Mouse (Mus musculus): ENCODE data around the gene Ostf1. TPM values are rescaled to one million over a fixed set of nuclear protein-coding genes. Genes with fewer than 3 reads are reported as not detected.
A peak's percentile ranks its signal among the peaks of the same experiment; 100 is the strongest.
"Not testable (repeated sequence)": the region's sequence is repeated elsewhere in the genome, so short reads cannot be mapped to it uniquely, and the experiment has no call there.

Ostf1 gene
- total RNA-seq, 4 experiments from 2014 or later = 23.5 to 35.8 (median 27.8) TPM

DNA sequence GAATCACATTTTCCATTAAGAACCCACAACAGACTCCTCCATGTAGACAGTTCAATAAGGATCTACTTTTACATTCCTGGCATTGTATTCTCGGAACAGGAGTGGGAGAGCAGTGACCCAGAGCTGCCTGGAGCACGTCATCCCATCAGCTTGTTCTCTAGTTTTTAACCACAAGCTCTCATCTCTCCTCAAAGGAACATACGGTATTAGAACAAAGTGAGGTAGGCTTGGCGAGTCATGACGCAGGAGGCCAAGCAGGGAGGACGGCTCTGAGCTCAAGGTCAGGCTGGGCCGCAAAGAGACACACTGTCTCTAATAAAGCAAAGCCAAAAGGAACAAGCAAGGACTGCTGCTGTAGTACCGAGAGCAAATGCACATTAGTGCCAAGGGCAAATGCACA lies 32.6 kb downstream of the Ostf1 start:
- no peak for DNase-seq (ENCODE audit: low spot score in 2 of 2)

DNA sequence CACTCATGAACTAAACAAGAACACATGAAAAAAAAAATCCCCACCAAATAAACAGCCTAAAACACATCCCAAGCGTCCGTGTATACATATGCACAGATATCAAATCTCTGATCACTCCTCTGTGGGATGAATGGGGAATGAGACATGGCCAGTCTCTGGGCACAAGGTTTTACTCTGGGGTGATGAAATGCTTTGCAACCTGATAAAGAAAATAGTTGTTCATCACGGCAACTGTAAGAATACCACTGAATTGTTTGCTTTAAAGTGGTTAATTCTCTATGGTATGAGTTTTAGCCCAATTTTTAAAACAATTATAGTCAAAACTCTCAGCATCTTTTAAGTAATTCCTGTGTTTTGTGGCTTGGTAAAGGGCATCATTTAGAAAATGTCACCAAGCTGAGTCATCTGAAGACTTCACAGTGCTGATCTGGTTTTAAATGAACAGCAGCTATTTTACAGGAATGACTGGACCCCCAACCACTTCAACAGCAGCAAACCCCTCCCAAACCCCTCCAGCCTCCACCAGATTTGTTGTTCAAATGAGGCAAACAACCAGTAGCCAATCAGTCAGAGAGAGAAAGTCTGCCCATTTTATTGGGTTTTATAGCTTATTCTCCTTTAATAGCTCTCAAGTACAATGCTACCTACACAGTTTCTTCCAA lies 33.2 kb downstream of the Ostf1 start:
- no peak for DNase-seq (ENCODE audit: low spot score in 2 of 2)

DNA sequence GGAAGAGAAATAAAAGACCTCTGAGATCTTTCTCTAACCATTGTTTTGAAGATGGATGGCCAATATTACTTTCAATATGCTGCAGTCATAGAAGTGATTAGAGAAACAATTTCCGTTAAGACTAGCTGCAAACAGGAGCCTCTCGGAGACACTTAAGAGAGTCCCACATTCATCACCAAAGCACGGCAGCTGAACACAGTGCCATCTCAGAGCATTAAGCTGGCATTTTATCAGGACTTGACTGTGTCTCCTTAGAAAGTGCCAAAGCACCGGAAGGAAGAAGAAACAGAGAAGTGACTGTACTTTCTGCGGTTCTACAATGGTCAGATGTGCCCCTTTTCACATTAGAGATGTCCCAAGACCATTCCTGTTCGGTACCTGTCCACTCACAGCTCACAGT lies 33.9 kb downstream of the Ostf1 start:
- DNase-seq (ENCODE audit: low spot score in 2 of 2) = no peak

DNA sequence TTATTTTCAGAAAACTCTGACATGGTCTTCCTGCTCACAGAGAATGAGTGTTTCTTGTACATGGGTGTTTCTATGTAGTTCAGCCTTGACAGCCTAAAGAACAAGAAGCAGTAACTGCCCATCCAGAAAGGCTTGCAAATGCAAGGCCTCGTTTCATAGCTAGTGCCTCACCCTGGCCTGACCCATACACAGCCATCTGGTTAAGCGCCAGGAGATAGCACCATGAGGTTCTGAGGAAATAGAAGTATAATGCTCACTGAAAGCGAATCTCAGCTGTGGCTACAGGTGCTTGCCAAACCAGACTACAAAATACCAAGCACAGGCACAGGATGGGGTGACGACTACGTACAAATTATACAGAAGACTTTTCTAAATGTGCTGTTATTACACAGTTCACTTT lies 34.7 kb downstream of the Ostf1 start:
- DNase-seq (ENCODE audit: low spot score in 2 of 2) = no peak

DNA sequence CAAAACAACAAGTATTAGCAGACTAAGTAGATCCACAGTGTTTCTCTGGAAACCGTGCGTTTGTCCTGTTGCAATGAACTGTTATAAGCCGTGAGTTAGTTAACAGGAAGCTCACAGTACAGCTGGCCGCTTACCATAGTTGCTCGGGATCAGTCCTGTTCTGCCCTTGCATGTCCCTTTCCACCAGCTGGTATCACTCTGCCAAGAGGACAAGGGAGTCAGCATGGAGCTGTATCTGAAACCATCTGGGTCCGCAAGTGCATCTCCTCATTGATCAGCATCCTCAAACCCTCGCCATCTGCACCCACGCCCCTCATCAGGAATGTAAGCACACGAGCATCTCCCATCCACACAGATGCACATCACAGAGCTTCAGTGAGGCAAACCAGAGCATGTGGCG lies 37.9 kb downstream of the Ostf1 start:
- peak; percentile 16 to 37 for DNase-seq (ENCODE audit: low spot score in 2 of 2)

DNA sequence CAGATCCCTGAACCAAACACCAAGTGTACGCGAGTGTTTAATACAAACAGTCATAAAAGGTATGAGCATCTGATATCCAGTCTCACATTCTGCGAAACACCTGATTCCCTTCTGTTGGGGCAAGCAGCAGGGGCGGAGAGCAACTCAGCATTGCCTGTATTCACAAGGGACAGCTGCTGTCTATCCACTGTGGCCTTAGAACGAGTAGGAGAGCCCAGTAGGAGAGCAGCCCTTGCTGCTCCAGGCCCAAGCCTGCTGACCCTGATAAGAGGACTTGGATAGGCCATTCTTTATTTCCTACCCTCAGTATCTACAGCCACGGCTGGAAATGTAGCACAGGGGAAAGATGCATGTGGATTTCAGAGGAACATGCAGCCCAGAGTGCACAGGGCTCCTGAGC lies 38.7 kb downstream of the Ostf1 start:
- DNase-seq (ENCODE audit: low spot score in 2 of 2) = no peak

DNA sequence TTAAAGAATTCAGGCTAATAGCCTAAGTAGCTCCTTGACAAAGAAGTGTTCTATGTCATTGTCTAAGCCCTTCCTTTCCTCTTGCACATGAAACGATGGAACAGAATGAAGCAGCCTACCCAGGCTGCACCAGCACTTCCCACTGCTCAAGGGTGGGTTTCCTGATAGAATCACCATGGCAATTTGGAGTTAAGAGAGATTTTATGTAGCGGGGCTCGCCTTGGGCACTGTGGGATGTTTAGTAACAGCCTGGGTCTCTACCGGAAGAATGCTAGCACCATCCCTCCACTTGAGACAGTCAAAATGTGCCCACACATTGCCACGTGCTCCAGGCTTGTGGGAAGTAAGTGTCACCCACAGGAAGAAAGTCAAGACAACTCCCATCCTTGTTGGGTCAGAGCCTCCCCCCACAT lies 40.7 kb downstream of the Ostf1 start:
- DNase-seq (ENCODE audit: low spot score in 2 of 2) = no peak

DNA sequence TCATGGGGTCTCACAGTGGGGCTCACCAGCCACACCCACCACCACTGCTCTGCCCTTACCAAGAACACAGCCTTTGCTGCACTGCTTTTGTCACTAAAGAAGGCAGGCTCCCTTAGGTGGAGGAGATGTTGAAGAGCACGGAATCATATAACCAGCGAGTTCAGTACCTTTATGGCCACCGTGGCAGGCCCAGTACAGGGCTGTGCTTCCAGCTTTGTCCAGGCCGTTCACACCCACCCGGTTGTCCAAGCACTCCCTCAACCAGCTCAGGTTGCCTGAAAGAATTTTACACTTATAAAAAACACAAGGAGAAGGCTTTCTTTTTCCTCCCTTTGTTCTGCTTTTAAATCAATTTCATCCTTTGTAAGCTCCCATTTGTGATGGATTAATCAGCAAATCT lies 41.4 kb downstream of the Ostf1 start:
- DNase-seq (ENCODE audit: low spot score in 2 of 2) = no peak

DNA sequence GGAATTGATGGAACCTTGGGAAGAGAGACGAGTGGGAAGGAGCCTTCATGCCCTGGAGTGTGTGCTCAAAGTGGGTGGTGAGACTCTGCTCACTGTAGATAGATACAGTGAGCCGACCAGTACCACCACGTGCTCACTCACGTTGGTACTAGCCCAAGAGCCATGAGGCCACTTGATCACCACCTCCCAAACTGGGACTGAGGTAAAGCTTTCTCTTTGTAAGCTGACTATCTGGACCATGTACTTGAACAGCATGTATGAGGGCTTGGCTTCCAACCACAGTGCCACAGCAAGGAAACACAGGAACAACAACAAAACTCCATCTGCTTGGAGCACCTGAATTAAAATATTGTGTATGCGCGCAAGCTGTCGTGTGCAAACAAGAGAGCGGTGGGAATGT lies 42.3 kb downstream of the Ostf1 start:
- no peak for DNase-seq (ENCODE audit: low spot score in 2 of 2)

DNA sequence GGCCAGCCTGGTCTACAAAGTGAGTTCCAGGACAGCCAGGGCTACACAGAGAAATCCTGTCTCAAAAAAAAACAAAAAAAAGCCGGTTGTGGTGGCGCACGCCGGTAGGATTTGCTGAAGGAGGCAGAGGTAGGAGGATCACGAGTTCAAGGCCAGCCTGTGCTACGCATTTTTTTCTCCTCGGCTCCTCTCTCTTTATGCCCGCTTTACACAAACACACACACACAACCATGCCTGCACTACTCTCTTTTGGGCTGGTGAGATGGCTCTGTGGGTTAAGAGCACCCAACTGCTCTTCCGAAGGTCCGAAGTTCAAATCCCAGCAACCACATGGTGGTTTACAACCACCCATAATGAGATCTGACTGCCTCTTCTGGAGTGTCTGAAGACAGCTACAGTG lies 42.8 kb downstream of the Ostf1 start:
- DNase-seq (ENCODE audit: low spot score in 2 of 2) = not testable (repeated sequence)

DNA sequence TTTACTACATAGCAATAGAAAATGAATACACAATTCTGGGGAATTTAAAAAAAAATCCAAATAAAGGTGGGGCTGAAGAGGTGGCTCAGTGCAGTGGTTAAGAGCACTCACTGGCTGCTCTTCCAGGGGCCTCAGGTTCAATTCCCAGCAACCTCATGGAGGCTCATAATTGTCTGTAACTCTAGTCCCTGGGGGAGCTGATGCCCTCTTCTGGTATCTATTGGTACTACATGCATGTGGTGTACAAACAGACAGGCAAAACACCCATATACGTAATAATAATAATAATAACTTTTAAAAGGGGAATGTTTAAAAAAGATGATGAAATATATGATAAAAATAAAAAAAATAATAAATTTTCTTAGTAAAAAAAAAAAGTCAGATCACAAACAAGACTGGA lies 43.4 kb downstream of the Ostf1 start:
- DNase-seq (ENCODE audit: low spot score in 2 of 2) = no peak

DNA sequence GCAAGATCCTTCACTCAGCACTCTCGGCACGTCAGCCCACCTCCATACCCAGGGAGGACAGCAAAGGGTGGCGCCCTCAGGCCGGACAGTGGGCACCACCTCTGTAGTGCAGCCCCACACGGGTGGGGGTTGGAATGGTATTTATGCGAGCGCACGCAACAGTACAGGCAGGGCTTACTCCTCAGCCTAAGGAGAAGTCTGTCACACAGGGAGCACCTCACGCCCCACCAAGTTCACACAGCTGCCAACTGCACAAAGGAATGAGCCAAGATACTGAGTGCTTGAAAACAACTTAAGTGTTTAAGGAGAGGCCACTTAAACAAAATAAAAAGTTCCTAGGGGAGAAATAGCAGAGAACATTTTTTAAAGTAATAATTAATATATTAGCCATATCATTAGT lies 44.5 kb downstream of the Ostf1 start:
- no peak for DNase-seq (ENCODE audit: low spot score in 2 of 2)

DNA sequence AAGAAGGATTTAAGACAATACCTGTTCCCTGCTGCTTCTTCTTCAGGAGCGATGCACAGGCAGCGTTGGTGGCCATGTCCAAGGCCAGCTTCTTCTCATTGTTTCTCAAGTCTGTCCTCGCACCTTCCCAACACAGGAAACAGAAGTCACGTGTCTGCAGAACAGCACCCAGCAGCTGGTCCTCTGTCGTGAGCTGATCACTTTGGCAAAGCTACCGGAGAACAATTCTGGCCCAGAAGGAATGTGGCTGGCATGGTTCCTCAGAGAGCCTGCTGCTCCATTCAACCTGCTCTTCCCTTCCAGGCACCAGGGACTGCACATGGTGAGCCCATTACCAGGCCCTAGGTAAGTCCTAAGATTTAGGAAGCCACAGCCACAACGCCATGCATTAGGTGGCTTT lies 47.0 kb downstream of the Ostf1 start:
- DNase-seq (ENCODE audit: low spot score in 2 of 2) = no peak

DNA sequence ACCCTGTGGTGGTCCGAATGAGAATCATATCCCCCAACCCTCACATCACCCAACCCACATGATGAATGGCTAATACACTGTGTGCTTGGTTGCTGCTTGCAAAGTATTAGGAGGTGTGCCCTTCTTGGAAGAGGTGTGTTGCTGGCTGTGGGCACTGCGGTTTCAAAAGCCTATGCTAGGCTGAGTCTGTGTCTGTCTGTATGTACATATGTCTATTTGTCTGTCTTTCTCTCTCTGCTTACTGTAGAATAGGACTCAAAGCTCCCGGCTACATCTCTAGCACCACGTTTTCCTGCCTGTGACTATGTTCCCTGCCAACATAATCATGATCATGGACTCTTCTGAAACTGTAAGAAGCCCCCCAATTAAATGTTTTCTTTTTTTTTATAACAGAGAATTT lies 47.9 kb downstream of the Ostf1 start:
- DNase-seq (ENCODE audit: low spot score in 2 of 2) = no peak

DNA sequence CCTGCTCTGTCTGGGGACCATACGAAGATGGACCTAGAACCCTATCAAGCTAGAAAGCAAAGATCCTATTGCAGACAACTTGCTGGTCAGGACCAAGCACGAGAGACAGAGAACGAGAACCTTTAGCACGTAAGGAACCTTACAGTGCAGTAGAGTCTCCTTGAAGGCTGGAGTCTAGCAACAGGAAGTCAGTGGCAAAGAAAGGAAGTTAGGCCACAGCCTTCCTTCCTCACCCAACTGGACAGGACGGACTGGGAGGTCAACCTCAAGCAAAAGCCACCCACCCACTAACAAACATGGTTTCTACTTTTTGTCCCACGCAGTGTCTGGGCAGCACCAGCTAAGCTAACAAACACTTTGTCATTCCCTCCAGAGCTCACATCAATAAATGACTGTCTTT lies 48.7 kb downstream of the Ostf1 start:
- no peak for DNase-seq (ENCODE audit: low spot score in 2 of 2)

DNA sequence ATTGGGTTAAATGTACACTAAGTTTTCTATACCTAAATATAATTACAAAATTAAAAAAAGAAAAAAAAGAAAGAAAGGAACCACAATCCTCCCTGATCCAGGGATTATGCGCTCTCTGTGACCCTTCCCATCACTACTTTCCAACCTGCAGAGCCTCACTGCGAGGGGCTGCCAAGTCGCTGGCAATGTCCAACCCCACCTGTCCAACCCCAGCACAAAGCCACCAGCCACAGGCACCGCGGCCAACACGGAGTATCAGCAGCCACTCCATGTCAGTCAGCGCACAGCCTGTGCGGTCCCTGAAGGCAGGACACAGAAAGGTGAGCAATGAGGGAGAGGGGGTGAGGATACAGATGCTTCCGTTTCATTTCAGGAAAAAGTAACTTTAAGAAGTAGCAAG lies 49.4 kb downstream of the Ostf1 start:
- DNase-seq (ENCODE audit: low spot score in 2 of 2) = no peak

DNA sequence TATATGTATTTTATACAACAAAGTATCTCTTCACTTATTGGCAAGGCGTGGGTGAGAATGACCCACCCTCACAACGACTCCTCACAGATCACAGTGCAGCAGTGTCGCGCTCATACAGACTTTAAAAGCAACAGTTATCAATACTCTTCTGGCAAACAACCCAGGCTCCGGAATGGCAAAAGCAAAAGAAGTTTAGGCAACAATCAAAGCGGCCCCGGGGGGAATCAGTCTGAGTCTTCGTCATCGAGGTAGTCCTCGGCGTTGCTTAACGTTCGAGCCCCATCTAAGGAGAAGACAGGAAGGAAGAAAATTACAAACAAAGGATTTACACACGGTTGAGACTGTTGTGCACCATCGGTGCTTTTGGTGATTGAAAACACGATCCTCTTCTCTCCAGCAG lies 50.6 kb downstream of the Ostf1 start:
- DNase-seq (ENCODE audit: low spot score in 2 of 2) = no peak

DNA sequence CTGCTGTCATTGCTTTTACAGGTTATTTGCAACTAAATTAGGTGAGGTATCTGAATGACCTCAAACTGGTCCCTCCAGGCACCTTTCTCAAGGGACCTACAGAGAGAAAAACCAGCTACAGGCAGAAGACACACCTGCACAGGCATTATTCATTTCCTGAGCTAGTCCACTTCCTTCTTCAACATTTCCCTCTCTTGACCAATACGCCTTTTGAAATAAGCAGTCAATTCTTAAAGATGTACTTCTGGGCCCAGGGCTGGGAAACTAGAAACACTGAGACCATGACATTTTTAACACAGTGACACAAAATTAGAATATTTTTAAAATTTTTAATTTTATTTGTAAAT lies 52.6 kb downstream of the Ostf1 start:
- DNase-seq (ENCODE audit: low spot score in 2 of 2) = no peak

DNA sequence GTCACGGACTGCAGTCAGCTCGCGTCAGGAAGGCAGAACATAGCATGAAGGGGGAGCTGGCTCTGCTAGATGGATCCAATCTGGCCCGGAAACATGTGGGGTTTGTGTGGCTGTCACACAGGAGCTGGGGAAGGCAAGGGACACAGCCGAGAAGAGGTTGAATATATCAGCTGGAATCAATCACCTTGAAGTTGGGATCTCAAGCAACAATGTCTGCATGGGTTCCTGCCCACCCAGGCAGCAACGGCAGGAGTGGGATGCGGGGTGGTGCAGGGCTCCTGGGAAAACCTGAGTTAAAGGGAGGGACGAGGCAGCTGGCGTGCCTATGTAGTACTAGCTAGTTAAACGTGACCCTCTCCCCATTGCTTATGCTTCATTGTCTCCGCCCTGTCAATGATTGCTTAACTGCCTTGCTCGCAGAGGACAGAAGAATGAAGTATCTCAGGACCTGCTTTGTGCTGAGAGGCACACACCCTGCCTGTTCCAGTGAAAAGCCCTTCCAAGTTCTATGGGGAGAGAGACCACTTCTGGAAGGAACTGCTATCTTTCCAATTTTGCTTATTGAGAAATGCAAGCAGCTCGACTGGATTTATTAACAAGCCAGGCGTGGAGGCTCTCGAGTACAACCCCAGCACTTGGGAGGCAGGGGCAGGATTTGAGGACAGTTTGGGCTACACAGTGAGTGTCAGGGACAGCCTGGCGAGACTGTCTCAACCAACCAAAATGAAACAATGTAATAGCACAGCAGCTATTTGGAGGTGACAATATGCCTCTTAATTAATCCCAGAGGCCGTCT lies 53.2 kb downstream of the Ostf1 start:
- DNase-seq (ENCODE audit: low spot score in 2 of 2) = no peak

DNA sequence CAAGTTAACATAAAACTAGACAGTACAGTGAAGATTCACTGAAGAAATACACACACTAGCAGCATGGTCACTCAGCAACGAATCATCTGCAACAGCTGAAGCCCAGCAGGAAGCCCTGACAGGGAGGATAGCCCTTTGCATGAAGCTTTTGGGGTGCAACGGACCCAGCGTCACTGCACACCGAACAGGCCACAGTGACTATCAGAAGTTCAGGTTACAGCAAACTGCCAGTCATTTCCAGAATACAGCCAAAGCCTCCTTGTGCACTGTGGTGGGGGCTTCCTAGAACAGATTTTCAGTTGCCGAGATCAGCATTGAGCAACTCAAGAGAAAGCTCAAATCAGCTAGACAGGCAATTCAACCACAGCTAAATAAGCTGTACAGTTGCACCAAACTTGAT lies 54.3 kb downstream of the Ostf1 start:
- DNase-seq (ENCODE audit: low spot score in 2 of 2) = no peak

DNA sequence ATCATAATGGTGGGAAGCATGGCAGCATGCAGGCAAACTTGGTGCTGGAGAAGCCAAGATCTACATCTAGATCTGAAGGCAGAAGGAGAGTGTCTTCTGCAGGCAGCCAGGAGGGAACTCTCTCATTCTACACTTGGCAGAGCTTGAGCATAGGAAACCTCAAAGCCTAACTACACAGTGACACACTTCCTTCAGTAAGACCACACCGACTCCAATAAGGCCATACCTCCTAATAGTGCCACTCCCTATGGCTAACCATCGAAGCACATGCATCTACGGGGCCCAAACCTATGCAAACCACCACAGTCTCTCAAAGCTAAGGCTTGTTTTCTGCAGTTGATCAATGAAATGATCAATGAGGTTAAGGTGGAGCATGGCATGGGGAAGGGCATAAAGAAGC lies 55.7 kb downstream of the Ostf1 start:
- DNase-seq (ENCODE audit: low spot score in 2 of 2) = no peak

DNA sequence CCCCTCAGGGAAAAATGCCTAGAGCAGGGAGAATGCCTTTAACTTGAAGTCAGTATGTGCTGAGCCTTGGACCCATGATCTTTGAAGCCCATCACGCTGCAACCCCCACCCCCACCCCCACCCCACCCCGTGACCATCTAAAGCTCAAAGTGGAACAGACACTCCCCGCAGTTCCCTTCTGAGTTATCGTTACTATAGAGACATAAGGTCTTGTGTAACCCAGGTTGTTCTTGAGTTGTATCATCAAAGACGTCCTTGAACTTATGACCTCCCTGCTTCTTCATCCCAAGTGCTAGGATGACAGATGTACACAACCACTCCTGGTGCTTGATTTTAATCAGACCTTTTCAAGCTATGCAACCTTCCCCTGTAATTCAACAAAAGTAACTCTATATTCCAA lies 57.7 kb downstream of the Ostf1 start:
- no peak for DNase-seq (ENCODE audit: low spot score in 2 of 2)

DNA sequence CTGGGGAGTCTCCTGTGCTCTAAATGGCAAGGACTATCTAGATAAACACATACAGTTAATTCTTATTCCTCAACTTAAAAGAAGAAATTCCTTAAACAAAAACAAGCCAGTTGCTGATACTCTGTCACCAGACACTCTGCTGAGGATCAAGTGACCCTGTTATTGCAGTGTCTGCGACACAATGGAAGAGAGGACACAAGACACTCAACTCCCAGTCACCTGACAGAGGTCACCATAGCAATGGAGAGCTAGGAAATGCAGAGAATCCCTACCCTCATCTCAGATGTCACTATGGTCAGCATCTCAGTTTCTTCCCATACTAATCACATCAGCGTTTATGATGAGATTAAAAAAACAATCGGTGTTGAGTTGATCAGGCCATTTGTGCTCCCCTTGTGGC lies 58.2 kb downstream of the Ostf1 start:
- no peak for DNase-seq (ENCODE audit: low spot score in 2 of 2)
